Mouse (Mus musculus): ENCODE data around the gene Tcte3.
A peak's percentile ranks its signal among the peaks of the same experiment; 100 is the strongest.
"Not testable (repeated sequence)": the region's sequence is repeated elsewhere in the genome, so short reads cannot be mapped to it uniquely, and the experiment has no call there.

Gene Tcte3

GRCm38 (mm10) chr17:15031414-15031813, 9.9 kb downstream of the Tcte3 start:
- not testable (repeated sequence) for DNase-seq (ENCODE audit: low spot score in 2 of 2)

GRCm38 (mm10) chr17:15025513-15025912, 15.8 kb downstream of the Tcte3 start:
- not testable (repeated sequence) for DNase-seq (ENCODE audit: low spot score in 2 of 2)

- not testable (repeated sequence) for DNase-seq (ENCODE audit: low spot score in 2 of 2)
These were observed 16.6 kb downstream of the Tcte3 start for GRCm38 (mm10) chr17:15024502-15025193.

- not testable (repeated sequence) for DNase-seq (ENCODE audit: low spot score in 2 of 2)
These were observed 17.3 kb downstream of the Tcte3 start for GRCm38 (mm10) chr17:15023878-15024492.

GRCm38 (mm10) chr17:15021503-15022220, 19.6 kb downstream of the Tcte3 start:
- DNase-seq (ENCODE audit: low spot score in 2 of 2), result peak; percentile 18

GRCm38 (mm10) chr17:15009706-15010413, 31.4 kb downstream of the Tcte3 start, which contains the start of gene Gm3435:
TSS of gene Gm3435 (plus strand) at chr17:15010176.
- not testable (repeated sequence) for DNase-seq (ENCODE audit: low spot score in 2 of 2)

GRCm38 (mm10) chr17:15009088-15009487, 32.2 kb downstream of the Tcte3 start:
- not testable (repeated sequence) for DNase-seq (ENCODE audit: low spot score in 2 of 2)

- not testable (repeated sequence) for DNase-seq (ENCODE audit: low spot score in 2 of 2)
These were observed 41.2 kb downstream of the Tcte3 start for GRCm38 (mm10) chr17:15000047-15000446.

GRCm38 (mm10) chr17:14994140-14994539, 47.1 kb downstream of the Tcte3 start:
- not testable (repeated sequence) for DNase-seq (ENCODE audit: low spot score in 2 of 2)

GRCm38 (mm10) chr17:14993139-14993832, 48.0 kb downstream of the Tcte3 start:
- DNase-seq (ENCODE audit: low spot score in 2 of 2), result not testable (repeated sequence)

- DNase-seq (ENCODE audit: low spot score in 2 of 2), result not testable (repeated sequence)
These were observed 48.7 kb downstream of the Tcte3 start for GRCm38 (mm10) chr17:14992522-14993138.

GRCm38 (mm10) chr17:14990116-14990702, 51.1 kb downstream of the Tcte3 start:
- DNase-seq (ENCODE audit: low spot score in 2 of 2), result peak in 1 of 2 experiments; percentile 5

- DNase-seq (ENCODE audit: low spot score in 2 of 2), result not testable (repeated sequence)
These were observed 62.8 kb downstream of the Tcte3 start, which contains the start of the genes 9030025P20Rik and Gm3417 for GRCm38 (mm10) chr17:14978362-14979038. TSS of gene 9030025P20Rik (plus strand) at chr17:14978468. TSS of gene Gm3417 (minus strand) at chr17:14978790.

- not testable (repeated sequence) for DNase-seq (ENCODE audit: low spot score in 2 of 2)
These were observed 63.4 kb downstream of the Tcte3 start for GRCm38 (mm10) chr17:14977718-14978361.

Data from spleen, postnatal 10 days (tissue).